Mouse (Mus musculus): ENCODE measurements around the gene Samd5. TPM values are rescaled to one million over a fixed set of nuclear protein-coding genes. Genes with fewer than 3 reads are reported as not detected.

Gene Samd5
- polyA plus RNA-seq (2012; rRNA removed) = 0.39 and 0.50 TPM in 2 replicates

- no peaks in the 10 kb centered on the region for H3K4me1 ChIP-seq (ENCODE audit: control insufficient read depth, insufficient read depth, low read length)
- no peaks in the 10 kb centered on the region for H3K36me3 ChIP-seq (ENCODE audit: control insufficient read depth, insufficient read depth, low read length)
- no peak within 1 kb of the TSS for H3K27ac ChIP-seq (ENCODE audit: insufficient read depth, low read depth, low read length)
- peak within 1 kb of the TSS; percentile 52 for H3K4me3 ChIP-seq (ENCODE audit: insufficient read depth, low read depth, low read length)
- under 1% methylated on average over 91 of the region's 91 CpGs for WGBS
- H3K27me3 ChIP-seq (replicated peaks; ENCODE audit: control insufficient read depth, insufficient read depth, low read length) = no peaks in the 10 kb centered on the region
- TF ChIP-seq CTCF (conservative IDR thresholded peaks at IDR 0.05; ENCODE audit: insufficient read depth, insufficient read length, low read depth, low read length) = no peak
- no peak for TF ChIP-seq POLR2A (IDR thresholded peaks at IDR 0.05; ENCODE audit: low read depth, low read length)
- DNase-seq = peak; percentile 13
Observed at GRCm38 (mm10) chr10:9674561-9675521, at the start of gene Samd5. Gene Samd5, minus strand, starts transcription at chr10:9675208.

DNA sequence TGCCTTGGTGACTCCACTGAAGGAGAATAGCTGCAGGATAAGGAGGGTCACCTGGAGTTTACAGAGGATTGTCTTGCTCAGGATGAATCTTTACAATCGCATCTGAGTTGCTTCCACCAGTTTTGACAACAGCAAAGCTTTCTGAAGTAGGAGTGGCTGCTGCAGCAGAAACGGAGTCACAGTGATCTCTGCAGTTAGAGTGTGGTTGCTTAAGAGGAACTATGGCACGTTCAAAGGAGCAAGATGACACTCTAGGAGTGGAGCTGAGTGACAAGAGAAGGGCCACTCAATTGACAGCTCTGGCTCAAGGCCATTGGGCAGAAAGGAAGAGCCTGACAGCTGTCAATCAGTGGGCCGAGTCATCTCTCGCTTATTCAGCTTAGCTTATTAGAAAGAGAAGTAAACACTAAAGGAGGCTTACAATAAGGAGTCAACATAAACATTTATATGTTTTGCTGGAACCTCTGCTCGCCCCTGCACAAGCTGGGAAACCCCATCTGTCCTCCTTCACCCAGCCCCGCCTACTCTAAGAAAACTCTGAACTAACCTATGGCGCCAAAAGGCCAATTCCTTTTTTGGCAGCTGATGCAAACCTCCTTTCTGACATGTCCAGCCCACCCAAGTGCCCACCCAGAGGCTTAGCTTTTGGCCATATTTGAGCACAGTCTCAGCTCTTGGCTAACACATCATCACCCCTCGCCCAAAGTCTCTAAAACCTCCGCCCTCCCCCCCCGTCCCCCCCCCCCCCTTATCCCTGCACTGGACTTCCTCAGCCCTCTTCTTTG is 47.7 kb upstream of the Samd5 start:
- no peaks in the 10 kb centered on the region for H3K4me1 ChIP-seq (ENCODE audit: control insufficient read depth, insufficient read depth, low read length)
- TF ChIP-seq POLR2A (IDR thresholded peaks at IDR 0.05; ENCODE audit: low read depth, low read length) (no peak), CTCF (conservative IDR thresholded peaks at IDR 0.05; ENCODE audit: insufficient read depth, insufficient read length, low read depth, low read length) (no peak)
- H3K4me3 ChIP-seq (ENCODE audit: insufficient read depth, low read depth, low read length) = no peak overlapping the region
- no peaks in the 10 kb centered on the region for H3K36me3 ChIP-seq (ENCODE audit: control insufficient read depth, insufficient read depth, low read length)
- no peaks in the 10 kb centered on the region for H3K27me3 ChIP-seq (replicated peaks; ENCODE audit: control insufficient read depth, insufficient read depth, low read length)
- no peak for DNase-seq
- H3K27ac ChIP-seq (ENCODE audit: insufficient read depth, low read depth, low read length) = no peak overlapping the region
- WGBS = 74% methylated on average over 11 of the region's 11 CpGs

- Histone ChIP-seq H3K36me3 (ENCODE audit: control insufficient read depth, insufficient read depth, low read length) (no peaks in the 10 kb centered on the region), H3K27me3 (replicated peaks; ENCODE audit: control insufficient read depth, insufficient read depth, low read length) (no peaks in the 10 kb centered on the region), H3K4me1 (ENCODE audit: control insufficient read depth, insufficient read depth, low read length) (no peaks in the 10 kb centered on the region), H3K27ac (ENCODE audit: insufficient read depth, low read depth, low read length) (no peak overlapping the region), H3K4me3 (ENCODE audit: insufficient read depth, low read depth, low read length) (no peak overlapping the region)
- no peak for DNase-seq
- 61% methylated on average over 5 of the region's 5 CpGs for WGBS
- TF ChIP-seq POLR2A (IDR thresholded peaks at IDR 0.05; ENCODE audit: low read depth, low read length) (no peak), CTCF (conservative IDR thresholded peaks at IDR 0.05; ENCODE audit: insufficient read depth, insufficient read length, low read depth, low read length) (no peak)
Observed at GRCm38 (mm10) chr10:9720027-9720426, 45.0 kb upstream of the Samd5 start.

DNA sequence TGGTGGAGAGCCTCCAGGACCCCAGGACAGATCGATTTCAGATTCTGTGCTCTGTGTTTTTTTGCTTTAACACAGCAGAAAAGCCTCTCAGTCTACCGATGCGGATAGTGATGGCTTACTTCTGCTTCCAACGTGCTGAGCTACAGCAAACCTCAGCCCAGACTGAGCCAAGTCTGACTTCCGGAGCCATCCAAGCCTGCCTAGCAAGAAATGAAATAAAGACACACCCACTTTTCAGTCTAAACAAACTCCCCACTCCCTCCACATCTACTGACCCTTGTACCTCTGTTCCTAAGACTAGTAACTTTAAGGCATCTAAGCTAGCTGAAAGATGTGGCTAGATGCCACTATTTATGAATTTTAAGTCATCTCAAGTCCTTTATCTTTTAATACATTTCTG is 43.1 kb upstream of the Samd5 start:
- 44% methylated on average over 5 of the region's 5 CpGs for WGBS
- H3K4me1 ChIP-seq (ENCODE audit: control insufficient read depth, insufficient read depth, low read length) = no peaks in the 10 kb centered on the region
- no peak overlapping the region for H3K4me3 ChIP-seq (ENCODE audit: insufficient read depth, low read depth, low read length)
- TF ChIP-seq POLR2A (IDR thresholded peaks at IDR 0.05; ENCODE audit: low read depth, low read length) (no peak), CTCF (conservative IDR thresholded peaks at IDR 0.05; ENCODE audit: insufficient read depth, insufficient read length, low read depth, low read length) (no peak)
- H3K36me3 ChIP-seq (ENCODE audit: control insufficient read depth, insufficient read depth, low read length) = no peaks in the 10 kb centered on the region
- DNase-seq = no peak
- H3K27ac ChIP-seq (ENCODE audit: insufficient read depth, low read depth, low read length) = no peak overlapping the region
- no peaks in the 10 kb centered on the region for H3K27me3 ChIP-seq (replicated peaks; ENCODE audit: control insufficient read depth, insufficient read depth, low read length)

DNA sequence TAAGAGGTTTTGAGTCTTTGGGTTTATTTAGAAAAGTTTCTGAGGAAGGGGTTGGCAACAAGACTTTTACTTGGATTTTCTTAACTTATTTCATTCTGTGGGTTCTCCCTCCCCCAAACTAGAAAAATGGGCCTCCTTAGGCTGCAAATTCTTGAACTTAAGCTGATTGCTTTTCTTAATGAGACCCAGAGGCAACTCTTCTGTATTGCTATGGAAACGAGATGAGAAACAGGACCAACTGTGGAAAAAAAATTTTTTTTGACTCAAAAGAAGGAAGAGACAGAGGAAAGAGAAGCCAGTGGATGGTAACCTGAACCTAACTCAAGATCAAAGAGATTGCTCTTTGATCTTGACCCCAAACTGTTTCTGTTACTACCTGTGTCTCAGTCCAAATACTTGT is 29.9 kb upstream of the Samd5 start:
- TF ChIP-seq POLR2A (IDR thresholded peaks at IDR 0.05; ENCODE audit: low read depth, low read length) (no peak), CTCF (conservative IDR thresholded peaks at IDR 0.05; ENCODE audit: insufficient read depth, insufficient read length, low read depth, low read length) (no peak)
- WGBS = 40% methylated on average over 1 of the region's 1 CpGs

GRCm38 (mm10) chr10:9699071-9699761 is 24.2 kb upstream of the Samd5 start:
- no peak for DNase-seq
- no peaks in the 10 kb centered on the region for H3K36me3 ChIP-seq (ENCODE audit: control insufficient read depth, insufficient read depth, low read length)

More for the DNA sequence above, 29.9 kb upstream of the Samd5 start:
- Histone ChIP-seq H3K36me3 (ENCODE audit: control insufficient read depth, insufficient read depth, low read length) (no peaks in the 10 kb centered on the region), H3K27me3 (replicated peaks; ENCODE audit: control insufficient read depth, insufficient read depth, low read length) (no peaks in the 10 kb centered on the region), H3K27ac (ENCODE audit: insufficient read depth, low read depth, low read length) (no peak overlapping the region), H3K4me1 (ENCODE audit: control insufficient read depth, insufficient read depth, low read length) (no peaks in the 10 kb centered on the region), H3K4me3 (ENCODE audit: insufficient read depth, low read depth, low read length) (no peak overlapping the region)
- DNase-seq = no peak

More at GRCm38 (mm10) chr10:9699071-9699761, 24.2 kb upstream of the Samd5 start:
- no peaks in the 10 kb centered on the region for H3K4me1 ChIP-seq (ENCODE audit: control insufficient read depth, insufficient read depth, low read length)
- no peak overlapping the region for H3K27ac ChIP-seq (ENCODE audit: insufficient read depth, low read depth, low read length)
- no peak overlapping the region for H3K4me3 ChIP-seq (ENCODE audit: insufficient read depth, low read depth, low read length)
- WGBS = 85% methylated on average over 22 of the region's 22 CpGs
- no peaks in the 10 kb centered on the region for H3K27me3 ChIP-seq (replicated peaks; ENCODE audit: control insufficient read depth, insufficient read depth, low read length)
- TF ChIP-seq CTCF (conservative IDR thresholded peaks at IDR 0.05; ENCODE audit: insufficient read depth, insufficient read length, low read depth, low read length) (no peak), POLR2A (IDR thresholded peaks at IDR 0.05; ENCODE audit: low read depth, low read length) (no peak)

Data from kidney, adult 2 months (tissue).